25 mouse cellular contexts compared by ENCODE assay signal in the genomic region with DNA sequence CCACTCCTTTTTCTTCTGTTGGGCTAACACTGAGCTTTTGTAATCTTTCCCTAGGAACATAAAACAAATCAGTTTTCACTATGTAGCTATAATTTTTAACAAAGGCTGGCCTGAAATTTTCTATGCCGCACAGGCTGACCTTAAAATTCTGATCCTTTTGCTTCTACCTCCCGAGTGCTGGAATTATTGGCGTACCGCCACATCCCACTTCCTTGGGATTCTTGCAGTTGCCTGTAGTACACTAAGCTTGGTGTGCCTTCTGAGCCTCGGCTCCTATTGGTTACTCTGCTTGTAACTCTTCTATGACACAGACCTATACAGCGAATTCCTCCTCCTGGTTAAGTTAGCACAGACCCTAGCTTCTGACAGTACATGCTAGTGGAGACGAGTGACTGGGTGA. TPM values are rescaled to one million over a fixed set of nuclear protein-coding genes. Genes with fewer than 3 reads are reported as not detected.
DNase-seq lines count a peak whose midpoint lies in the region; ATAC-seq and TF ChIP-seq lines count a peak whose summit lies in the region.
"Had no signal": no experiment of that assay in that cellular context is flagged by ENCODE, and none has a peak within 500 bp of the region (broad histone marks: within the 10 kb centered on the region; RNA-seq: fewer than 3 reads in every experiment).

No protein-coding gene starts in this region.

- H3K4me3 ChIP-seq in gastrocnemius, adult 2 months, result 0 out of 2 replicates have a peak overlapping the region, but pooled peaks have one; percentile 3
- H3K4me3 ChIP-seq in kidney, embryonic 15.5 days (replicated peaks), result no peak overlapping the region
- H3K4me3 ChIP-seq in lung, embryonic 15.5 days, result no peak overlapping the region
- H3K4me3 ChIP-seq: forebrain, embryonic 15.5 days; limb, embryonic 12.5 days; liver, embryonic 12.5 days; myocyte; neural tube, embryonic 13.5 days had no signal

- 0 out of 2 replicates have a peak, but pooled peaks cover 5% of the 10 kb centered on the region for H3K4me1 ChIP-seq in kidney, embryonic 15.5 days
- H3K4me1 ChIP-seq in lung, embryonic 15.5 days, result peaks cover 4% of the 10 kb centered on the region; the same call in 1 of the 2 replicates
- H3K4me1 ChIP-seq: forebrain, embryonic 15.5 days; neural tube, embryonic 13.5 days had no signal

- no peak for TF ChIP-seq CTCF in gastrocnemius, adult 2 months (IDR thresholded peaks at IDR 0.05)

- no peak for DNase-seq in gastrocnemius, adult 2 months
- DNase-seq in gastrocnemius, postnatal 36 days, result no peak
- no peak for DNase-seq in kidney, adult 11 months
- no peak for DNase-seq in lung, postnatal 4 days
- DNase-seq: adrenal gland, adult 2 months; cerebellum, adult 8-10 months; gastrocnemius, postnatal 10 days; layer of hippocampus, postnatal 36 days; lung, adult 18-20 months; retina, postnatal 1 day; right cerebral cortex, postnatal 25 days; thymus, postnatal 14 days had no signal

- WGBS in kidney, embryonic 15.5 days, result 66% methylated on average over 7 of the region's 7 CpGs
- 50% methylated on average over 7 of the region's 7 CpGs for whole genome bisulfite sequencing in lung, embryonic 15.5 days

- no peak overlapping the region for H3K9ac ChIP-seq in kidney, embryonic 15.5 days
- no peak overlapping the region for H3K9ac ChIP-seq in lung, embryonic 15.5 days
- H3K9ac ChIP-seq: forebrain, embryonic 15.5 days; limb, embryonic 12.5 days; liver, embryonic 12.5 days; neural tube, embryonic 13.5 days had no signal

- H3K27ac ChIP-seq in gastrocnemius, adult 2 months, result no peak overlapping the region
- H3K27ac ChIP-seq in kidney, embryonic 15.5 days, result 0 out of 2 replicates have a peak overlapping the region, but pooled peaks have one; percentile 32
- no peak overlapping the region for H3K27ac ChIP-seq in lung, embryonic 15.5 days
- H3K27ac ChIP-seq: forebrain, embryonic 15.5 days; hindbrain, postnatal 0 days; limb, embryonic 12.5 days; liver, embryonic 12.5 days; neural tube, embryonic 13.5 days had no signal

- no peaks in the 10 kb centered on the region for H3K9me3 ChIP-seq in kidney, embryonic 15.5 days (replicated peaks)
- no peaks in the 10 kb centered on the region for H3K9me3 ChIP-seq in lung, embryonic 15.5 days
- H3K9me3 ChIP-seq: forebrain, embryonic 15.5 days; G1E; limb, embryonic 12.5 days; liver, embryonic 12.5 days; neural tube, embryonic 13.5 days had no signal

- no peaks in the 10 kb centered on the region for H3K36me3 ChIP-seq in kidney, embryonic 15.5 days
- H3K36me3 ChIP-seq in lung, embryonic 15.5 days, result no peaks in the 10 kb centered on the region
- H3K36me3 ChIP-seq: forebrain, embryonic 15.5 days; G1E; limb, embryonic 12.5 days; liver, embryonic 12.5 days; neural tube, embryonic 13.5 days had no signal

- intact Hi-C loops in gastrocnemius, adult 2 months (cut with DNase I), result no loop called here
- intact Hi-C loops in gastrocnemius, postnatal 36 days (cut with DNase I), result loop anchor here (5.0 kb wide), 1 partner anchor 69 kb away; no protein-coding TSS in a partner anchor

- no peaks in the 10 kb centered on the region; the same call in 1 of the 2 replicates for H3K27me3 ChIP-seq in kidney, embryonic 15.5 days
- H3K27me3 ChIP-seq in lung, embryonic 15.5 days, result no peaks in the 10 kb centered on the region
- H3K27me3 ChIP-seq: forebrain, embryonic 15.5 days; limb, embryonic 12.5 days; neural tube, embryonic 13.5 days had no signal

- no peak overlapping the region for H3K4me2 ChIP-seq in kidney, embryonic 15.5 days
- 0 out of 2 replicates have a peak overlapping the region, but pooled peaks have one; percentile 2 for H3K4me2 ChIP-seq in lung, embryonic 15.5 days
- H3K4me2 ChIP-seq: forebrain, embryonic 15.5 days; limb, embryonic 12.5 days; liver, embryonic 12.5 days; neural tube, embryonic 13.5 days had no signal

- no peak for ATAC-seq in kidney, embryonic 15.5 days (replicated peaks; ENCODE audit: low FRiP score)
- no peak for ATAC-seq in lung, embryonic 15.5 days (ENCODE audit: borderline replicate concordance, extremely low read depth, low FRiP score, low TSS enrichment)
- no peak for ATAC-seq in CD4-positive, CD25-positive, alpha-beta regulatory T cell, adult 4 months
- ATAC-seq: forebrain, embryonic 15.5 days; hindbrain, postnatal 0 days; intestine, postnatal 0 days; liver, embryonic 12.5 days; midbrain, embryonic 16.5 days; Patski had no signal

RNA-seq across cellular contexts. Expression of a gene that starts 44.2 kb away (rescaled TPM):
- total RNA-seq in gastrocnemius, adult 2 months (2021), result 10 to 100 TPM; 51.3 to 67.3 TPM
- 10 to 100 TPM; 40.6 to 48.2 TPM for total RNA-seq in gastrocnemius, postnatal 36 days (2021)
- polyA plus RNA-seq in kidney, embryonic 15.5 days (2015; fragmentation: Nextera tagmentation; extraction: Ambion mirVana), result 23.2 and 23.4 TPM in 2 replicates
- 11.6 and 12.8 TPM in 2 replicates for polyA plus RNA-seq in lung, embryonic 15.5 days (2015; fragmentation: Nextera tagmentation; extraction: Ambion mirVana)
- polyA plus RNA-seq in CD4-positive, CD25-positive, alpha-beta regulatory T cell, adult 4 months (2017; shearing (Covaris generic)), result 10 to 100 TPM; 33.3 to 41.4 TPM
